Mouse (Mus musculus) gastrocnemius, postnatal 14 days (tissue): ENCODE measurements at regions not wholly inside any gene's neighbourhood (a gene's known extent, or its start where the extent isn't known, plus 50 kb on each side); places are given as distances from the start of the nearest gene placed in this dataset.

Experiments used
- DNase-seq: peaks from one replicate; pipeline ENCODE4 v3.0.0; 2021; ENCODE audit warnings: mixed read lengths
- intact Hi-C: fragments of 180-260 bp; cut with DNase I; formaldehyde crosslinking; loops from one replicate; pipeline ENCODE4 v1.15.1; 2025; ENCODE audit warnings: low total_unique reads

DNA sequence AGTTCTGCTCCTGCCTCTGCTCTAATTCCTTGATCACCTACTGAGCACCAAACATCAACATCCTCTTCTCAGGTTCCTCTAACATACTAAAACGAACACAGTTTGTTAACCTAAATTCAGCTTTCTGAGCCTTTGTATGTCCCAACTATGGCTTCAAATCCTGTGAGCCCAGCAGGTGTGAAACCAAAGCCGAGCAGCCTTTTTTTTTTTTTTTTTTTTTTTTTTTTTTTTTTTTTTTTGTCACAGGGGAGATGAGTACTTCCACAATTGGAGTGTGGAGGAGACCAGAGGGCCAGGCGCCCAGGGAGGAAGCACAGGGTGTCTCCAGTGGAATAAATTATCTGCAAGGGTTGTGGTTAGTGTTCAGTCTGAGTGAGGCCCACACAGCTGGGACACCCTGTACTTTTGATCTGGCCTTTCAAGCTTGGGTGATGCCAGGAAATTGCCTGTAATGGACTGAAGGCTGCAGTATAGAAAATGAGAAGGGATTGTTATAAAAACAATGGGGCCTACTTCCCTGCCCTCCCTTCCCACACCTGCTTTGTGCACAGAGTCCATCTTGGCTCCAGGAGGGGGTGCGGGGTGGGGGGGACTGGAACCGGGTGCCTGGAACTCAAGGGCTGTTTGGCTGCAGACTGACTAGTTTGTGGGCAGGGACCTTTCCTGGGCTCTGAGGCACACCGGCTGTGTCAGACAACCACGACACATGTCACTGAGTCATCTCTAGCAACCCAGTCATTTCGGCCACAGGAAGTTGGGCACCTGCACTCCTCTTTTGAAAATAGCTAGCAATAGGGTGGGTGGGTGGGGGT lies 341.5 kb upstream of the Id2 start:
- intact Hi-C loops: no loop called here
- no peak for DNase-seq

DNA sequence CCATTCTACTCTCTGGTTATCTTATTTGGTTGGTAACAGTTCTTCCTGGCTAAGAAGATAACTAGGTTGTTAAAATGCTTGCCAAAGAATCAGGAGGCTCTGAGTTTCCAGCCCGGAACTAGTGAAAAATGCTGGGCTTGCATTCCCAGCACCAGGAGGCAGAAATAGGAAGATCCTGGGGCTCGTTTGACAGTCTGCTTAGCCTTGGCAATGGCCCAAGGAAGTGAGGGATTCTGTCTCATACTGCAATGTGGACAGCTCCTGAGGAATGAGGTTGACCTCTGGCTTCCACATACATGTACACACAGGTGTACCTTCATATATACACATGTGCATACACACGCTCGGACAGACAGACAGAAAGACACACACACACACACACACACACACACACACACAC lies 340.6 kb upstream of the Id2 start:
- peak; percentile 24 for DNase-seq

DNA sequence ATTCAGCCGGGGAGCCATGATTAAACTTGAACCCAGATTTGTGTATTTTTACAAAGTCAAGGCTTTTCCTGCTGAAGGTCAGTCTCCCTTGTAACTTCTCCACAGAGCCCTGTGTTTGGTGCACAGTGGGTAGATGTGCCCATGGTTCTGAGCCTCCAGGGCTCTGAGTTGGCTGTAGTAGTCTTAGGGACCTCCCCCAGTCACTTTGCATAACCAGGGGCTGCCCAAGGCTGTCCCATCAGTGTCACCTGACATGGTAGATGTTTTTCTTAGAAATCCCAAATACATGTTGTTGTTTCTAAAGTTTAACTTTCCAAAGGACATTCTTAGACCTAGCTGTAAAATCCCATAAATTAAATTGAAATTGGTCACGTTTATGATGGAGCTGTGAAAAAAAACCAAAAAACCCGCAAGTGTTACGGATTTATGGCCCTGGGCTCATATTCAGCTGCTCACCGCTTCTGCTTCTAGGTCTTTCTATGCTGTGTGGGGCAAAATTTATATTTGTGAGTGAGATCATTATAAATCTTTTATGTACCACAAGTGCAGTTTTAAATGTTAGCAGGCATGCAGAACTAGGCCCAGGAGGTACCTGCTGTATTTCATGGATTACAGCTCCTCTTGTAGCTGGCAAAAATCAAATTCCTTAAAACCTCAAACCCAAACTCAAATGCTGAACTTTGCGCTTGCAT lies 339.4 kb upstream of the Id2 start:
- intact Hi-C loops: no loop called here
- no peak for DNase-seq

More for the DNA sequence above, 340.6 kb upstream of the Id2 start:
- intact Hi-C loops: no loop called here

DNA sequence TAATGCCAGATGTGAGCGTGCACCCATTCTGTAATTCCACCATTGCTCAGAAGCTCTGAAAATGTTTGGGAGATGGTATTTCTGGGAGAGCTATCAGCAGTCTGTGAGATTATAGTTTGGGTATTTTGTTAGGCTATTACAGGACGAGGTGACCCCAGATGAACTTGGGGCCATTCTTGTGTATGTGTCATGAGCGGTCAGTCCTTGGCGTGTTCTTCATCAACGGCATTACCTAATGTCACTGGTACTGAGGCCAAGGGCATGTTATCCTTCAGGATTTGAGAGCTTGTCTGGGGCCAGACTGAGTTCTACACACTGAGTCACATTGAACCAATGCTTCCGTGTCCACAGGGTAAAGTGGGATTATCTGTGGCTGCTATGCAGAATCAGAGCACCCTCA lies 335.9 kb upstream of the Id2 start:
- intact Hi-C loops: no loop called here
- no peak for DNase-seq

DNA sequence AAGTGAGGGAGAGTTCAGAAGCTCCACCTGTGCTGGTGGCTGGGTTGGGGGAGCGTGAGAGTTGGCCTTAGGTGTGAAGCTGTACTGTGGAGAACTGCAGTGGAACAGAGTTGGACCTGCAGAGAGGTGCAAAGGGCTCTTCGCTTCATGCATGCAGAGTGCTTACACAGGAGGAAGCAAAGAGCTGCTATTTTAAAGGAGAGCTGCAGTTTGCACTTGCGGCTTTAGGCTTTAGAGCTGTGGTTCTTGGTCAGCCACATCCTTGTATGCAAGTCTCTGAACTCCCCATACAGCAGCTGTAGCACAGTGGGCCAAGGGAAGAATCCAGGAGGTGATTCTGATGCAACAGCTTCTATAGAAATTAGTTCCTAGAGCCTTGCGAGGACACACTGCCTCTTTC lies 334.0 kb upstream of the Id2 start:
- no peak for DNase-seq
- intact Hi-C loops: no loop called here

DNA sequence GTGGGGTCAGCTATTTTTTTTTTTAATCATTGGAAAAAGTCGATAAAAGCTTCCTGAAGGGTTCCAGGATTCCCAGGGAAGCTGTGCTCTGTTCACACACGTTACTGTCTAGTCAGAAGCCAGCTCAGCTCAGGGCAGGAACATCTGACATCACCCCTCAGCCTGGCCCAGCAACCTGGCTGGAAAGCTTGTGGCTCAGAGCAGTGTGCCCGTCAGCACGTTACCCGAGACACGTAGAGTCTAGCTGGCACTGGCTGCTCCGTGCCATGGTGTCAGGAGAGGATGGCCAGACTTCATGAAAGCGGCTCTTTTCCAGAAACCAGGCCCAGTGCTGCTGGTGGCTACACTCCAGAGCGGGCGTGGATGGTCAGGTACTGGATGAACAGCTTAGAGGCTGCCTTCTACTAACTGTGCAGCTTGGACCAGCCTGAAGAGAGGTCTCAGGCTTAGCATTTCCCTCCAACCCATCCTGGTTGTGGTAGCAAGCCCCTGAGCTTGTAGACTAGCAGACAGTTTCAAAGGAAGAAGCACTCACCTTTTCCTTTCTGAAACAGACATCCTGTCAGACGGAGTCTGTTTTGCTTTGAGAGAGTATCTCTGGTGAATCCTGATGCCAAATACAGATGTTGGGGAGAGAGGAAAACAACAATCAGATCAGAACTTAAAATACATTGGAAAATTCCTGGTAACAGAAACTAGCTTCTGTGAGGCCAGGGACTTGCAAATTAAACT lies 331.1 kb upstream of the Id2 start:
- intact Hi-C loops: no loop called here
- DNase-seq: peak; percentile 14

DNA sequence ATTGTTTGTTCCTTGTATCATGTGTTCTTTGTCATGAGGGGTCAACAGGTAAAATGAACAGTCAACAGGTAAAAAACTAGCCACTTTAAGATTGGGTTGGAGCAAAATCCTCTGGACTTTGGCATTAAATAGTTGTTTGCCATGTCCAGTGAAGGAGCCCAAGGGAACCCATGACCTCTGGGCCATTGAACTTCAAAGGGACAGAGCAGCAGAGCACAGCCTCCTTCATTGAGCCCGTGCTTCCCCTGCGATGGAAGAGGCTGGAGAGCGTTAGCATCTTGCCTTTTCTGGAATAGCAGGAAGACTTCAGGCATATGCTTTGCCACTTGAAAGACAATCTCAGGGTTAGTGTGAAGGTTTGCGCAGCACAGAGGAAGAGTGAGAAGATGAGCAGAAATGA lies 320.4 kb upstream of the Id2 start:
- intact Hi-C loops: loop anchor here (5.0 kb wide), 1 partner anchor 325 kb away; no protein-coding TSS in a partner anchor
- no peak for DNase-seq

DNA sequence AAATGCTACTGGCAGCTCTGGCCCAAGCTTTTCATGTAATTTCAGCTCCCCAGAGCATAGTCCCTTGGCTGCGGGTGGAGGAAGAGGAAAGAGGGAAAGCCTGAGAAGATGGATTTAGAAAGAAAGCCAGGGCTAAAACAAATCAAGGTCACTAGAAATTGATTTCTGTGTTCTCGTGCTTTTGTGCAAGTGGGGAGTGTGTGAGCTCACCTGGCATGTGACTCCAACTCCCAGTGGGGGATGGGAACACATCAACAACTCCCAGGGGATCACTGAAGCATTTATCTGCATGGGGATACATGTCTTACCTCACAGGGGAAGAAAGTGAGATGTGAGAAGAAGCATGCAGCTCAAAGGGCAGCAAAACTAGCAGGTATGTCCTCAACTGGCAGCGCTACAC lies 319.6 kb upstream of the Id2 start:
- intact Hi-C loops: loop anchor here (5.0 kb wide), 1 partner anchor 324 kb away; no protein-coding TSS in a partner anchor
- no peak for DNase-seq

DNA sequence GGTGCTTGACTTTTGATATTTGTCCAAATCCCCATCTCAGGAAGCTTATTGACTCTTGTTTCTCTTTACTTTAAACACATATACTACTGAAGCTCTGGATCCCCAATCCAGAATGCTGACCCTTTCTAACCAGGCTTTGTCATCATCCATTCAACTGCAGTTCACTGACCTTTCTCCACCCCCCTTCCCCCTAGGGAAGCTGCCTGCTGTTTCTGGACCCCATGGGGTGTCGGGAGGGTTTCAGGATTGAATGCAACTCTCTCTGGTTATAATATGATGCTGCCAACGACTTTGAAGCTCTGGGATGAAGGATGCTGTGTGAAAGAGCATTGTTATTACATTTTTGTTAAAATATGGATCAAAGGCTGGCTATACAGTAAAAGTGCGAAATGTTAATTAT lies 318.7 kb upstream of the Id2 start:
- intact Hi-C loops: loop anchor here (5.0 kb wide), 1 partner anchor 323 kb away; no protein-coding TSS in a partner anchor
- no peak for DNase-seq

DNA sequence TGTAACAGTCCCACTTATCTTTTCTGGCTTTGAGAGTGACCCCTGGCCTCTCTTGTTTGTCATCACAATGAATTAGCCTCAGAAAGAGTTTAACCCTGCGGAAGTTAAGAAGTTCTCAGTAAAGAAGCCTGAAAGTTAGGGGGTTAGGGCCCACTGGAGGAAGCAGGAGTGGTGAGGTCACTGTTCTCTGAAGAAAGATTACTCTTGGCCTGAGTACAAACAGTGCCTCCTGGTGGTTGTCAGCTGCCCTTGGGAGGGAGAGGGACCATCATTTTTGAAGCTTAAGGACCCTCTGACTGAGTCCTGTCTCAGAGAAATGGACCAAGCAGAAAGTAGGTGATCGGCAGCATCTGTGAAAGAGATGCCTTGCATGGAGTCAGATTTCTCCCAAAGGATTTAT lies 318.3 kb upstream of the Id2 start:
- intact Hi-C loops: loop anchor here (5.0 kb wide), 1 partner anchor 323 kb away; no protein-coding TSS in a partner anchor
- DNase-seq: no peak

DNA sequence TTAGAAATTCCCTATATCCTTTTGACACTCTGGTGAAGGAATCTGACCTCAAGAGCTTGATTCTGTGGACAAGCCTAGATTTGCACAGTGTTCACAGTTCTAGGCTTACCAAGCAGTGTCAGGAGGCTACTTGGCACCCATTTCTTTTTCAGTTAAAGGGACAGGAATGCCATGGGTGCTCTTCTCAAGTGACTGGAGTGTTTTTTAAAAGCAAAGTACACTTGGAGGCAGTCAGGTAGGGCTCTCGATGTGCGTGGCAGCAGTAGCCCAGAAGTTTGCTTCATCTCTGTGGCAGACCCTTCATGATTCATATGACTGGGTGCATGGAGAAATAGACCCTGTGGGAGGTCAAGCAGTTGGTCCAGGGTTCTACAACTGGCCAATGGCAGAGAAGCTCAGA lies 310.4 kb upstream of the Id2 start:
- intact Hi-C loops: no loop called here
- no peak for DNase-seq

DNA sequence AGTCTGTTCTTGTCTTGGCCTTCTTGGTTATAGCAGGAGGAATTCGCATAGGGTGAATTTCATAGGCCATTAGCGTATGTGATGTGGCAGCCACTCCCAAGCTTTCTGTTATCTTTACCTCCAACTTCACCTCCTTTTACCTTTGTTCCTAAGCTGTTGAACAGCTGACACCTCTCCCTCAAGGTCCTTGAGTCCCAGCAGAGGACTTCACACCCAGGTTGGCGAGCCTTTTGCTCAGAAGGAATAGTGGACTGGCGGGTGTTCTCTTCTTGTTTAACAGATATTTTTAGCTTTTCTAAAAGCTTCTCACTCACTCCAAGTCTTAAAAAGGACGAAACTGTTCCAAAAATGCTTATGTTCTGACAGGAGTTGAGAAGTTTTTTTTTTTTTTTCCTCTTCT lies 303.4 kb upstream of the Id2 start:
- no peak for DNase-seq
- intact Hi-C loops: no loop called here

DNA sequence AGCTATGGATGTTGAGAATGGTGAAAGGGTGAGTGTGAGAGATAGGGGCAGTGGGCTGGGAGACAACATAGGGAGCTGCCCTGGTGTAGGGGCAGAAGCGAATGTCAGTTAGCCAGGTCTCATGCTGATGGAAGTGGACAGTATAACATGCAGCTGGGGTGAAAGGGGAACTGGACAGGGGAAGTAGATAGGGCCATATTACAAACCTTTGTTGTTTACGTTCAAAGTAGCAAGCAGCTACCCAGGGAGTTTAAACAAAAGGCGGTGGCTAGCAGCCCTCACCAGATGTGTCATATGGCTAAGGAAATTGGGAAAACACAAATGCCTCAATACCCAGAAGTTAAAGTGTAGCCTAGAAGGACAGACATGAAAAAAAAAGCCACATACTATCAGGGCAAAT lies 301.8 kb upstream of the Id2 start:
- DNase-seq: no peak
- intact Hi-C loops: no loop called here

DNA sequence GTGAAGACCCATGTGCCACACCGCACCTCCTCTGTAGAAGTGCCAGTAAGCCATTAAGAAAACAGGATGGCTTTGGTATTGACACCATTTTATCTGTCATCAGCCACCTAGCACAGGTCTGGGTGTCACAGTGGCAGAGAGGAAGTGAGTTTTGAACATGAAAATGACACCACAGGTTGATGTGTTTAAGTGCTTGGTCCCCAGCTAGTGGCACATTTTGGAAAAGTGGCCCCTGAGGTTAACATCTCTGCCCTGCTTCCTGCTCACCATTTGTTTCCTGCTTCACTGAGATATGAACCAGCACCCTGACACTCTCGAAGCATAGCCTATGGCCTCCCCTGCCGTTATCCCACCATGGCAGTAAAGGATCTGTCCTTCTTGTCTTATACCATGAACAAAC lies 297.4 kb upstream of the Id2 start:
- intact Hi-C loops: no loop called here
- no peak for DNase-seq

DNA sequence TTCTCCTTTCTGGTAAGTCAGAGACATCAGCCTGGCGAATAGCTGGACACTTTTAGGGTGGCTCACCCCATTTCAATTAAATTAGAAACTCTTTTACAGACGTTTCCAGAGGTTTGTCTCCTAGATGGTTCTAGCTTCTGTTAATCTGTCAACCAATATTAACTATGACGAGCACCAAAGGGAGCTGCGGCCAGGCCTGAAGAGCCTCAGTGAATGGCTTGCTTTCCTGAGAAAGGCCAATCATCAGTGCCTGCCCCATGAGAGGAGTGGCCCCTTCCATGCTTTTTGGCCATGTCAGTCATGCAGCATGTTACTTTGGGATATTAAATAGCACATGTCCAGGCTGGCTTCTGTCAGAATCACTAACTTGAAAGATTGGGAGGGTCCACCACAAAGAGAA lies 296.6 kb upstream of the Id2 start:
- intact Hi-C loops: no loop called here

DNA sequence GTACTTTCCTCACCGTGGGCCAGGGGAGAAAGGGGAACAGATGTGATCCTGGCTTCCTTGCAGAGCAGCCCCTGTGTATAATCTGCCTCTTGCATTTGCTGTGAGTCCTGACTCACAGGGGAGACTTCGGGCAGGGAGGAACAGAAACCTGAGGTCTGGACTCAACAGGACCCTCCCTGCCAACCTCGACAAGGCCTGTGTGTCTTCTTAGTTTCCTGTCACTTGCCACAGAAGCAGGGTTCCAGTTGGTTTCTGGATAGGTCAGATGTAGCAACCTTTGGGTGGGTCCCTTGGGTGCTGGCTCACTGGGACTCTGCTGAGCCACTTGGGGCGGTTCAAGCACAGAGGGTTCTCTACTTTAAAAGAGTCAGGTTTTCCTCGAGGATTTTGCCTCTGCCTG lies 292.3 kb upstream of the Id2 start:
- no peak for DNase-seq
- intact Hi-C loops: no loop called here

More for the DNA sequence above, 296.6 kb upstream of the Id2 start:
- no peak for DNase-seq

DNA sequence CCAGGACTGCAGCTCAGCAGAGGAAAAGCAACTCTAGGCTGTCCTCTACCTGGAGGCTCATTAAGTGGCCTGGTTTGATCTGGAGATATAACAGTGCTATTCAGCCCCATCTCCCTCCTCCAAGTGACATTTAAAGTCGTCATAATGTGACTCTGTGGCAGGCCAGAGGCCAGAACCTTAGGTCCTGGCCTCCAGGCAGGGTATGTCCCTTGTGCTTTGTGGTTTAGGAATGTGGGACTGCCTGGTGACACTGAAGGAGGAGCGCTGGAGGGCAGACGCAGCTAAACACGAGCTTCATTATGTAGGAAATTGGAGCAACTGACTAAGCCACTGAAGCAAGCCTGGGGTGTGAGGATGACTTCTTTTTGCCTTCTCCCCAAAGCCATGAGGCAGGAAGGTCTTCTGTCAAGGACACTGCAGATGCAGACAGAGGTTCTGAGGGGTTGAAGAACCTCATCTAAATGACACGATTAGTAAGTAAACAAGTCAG lies 290.9 kb upstream of the Id2 start:
- intact Hi-C loops: no loop called here
- no peak for DNase-seq

DNA sequence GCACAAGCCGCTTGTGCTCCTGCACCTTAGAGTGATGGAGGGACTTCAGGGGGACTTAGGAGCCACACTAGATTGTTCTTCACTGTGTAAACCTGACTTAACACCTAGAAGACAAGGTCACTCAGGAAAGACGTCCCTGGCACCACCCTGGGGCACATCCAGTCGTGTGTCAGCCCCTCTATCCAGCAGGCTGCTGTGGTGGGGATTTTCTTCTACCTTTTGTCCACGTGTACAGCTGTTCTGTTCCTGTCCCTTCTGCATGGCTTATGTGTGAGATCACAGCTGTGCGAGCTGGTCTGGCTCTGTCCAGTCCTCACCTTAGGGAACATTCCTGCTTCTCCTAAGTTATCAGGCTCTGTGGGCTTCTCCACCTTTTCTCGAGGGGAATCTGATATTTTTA lies 286.0 kb upstream of the Id2 start:
- intact Hi-C loops: no loop called here
- no peak for DNase-seq

DNA sequence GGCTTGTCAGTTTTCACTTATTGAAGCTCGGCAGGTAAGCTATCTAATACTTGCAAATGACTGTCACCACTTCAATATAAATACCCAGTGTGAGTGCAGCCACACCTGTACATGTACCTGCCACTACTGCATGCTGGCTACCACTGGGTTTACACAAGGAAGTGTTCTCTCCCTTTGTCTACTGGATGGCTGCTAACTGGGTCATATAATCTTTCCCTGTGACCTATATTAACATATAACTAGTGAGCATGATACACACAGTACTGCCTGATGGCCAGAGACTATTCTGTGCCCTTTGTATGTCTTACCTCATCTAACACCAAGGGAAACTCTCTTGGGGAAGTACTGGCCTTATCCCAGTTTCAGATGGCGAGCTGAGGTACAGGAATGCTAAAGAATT lies 285.5 kb upstream of the Id2 start:
- intact Hi-C loops: no loop called here
- DNase-seq: no peak

DNA sequence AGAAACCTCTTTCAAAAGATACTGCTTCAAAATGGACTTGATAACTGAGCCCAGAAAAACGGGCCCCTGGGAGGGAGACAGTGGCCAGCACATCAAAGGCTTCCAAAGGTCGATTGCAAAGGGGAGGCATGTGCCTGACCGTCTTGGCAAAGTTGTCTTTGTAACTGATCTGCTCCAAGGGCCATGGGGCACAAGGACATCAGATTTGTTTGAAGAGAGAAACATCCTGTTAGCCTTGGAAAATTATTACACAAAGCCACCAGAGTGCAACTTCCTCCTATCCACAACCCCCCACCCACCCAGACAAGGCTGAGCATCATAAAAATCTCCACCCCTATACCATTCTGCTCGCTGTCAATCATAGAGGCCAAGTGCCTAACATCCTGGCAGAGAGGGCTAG lies 284.7 kb upstream of the Id2 start:
- no peak for DNase-seq
- intact Hi-C loops: no loop called here
